Mouse (Mus musculus) megakaryocyte, adult 5-6 weeks (primary cell): ENCODE measurements around the gene Foxo4. TPM values are rescaled to one million over a fixed set of nuclear protein-coding genes. Genes with fewer than 3 reads are reported as not detected.

Experiments
- ATAC-seq: 2 replicates; pipeline ENCODE4 v1.8.0; 2016; ENCODE audit warnings: mild to moderate bottlenecking, inconsistent platforms; ENCODE audit not compliant: poor library complexity, severe bottlenecking
- total RNA-seq, 2 experiments: library from RNA; stranded (forward) in 1 of 2; stranded (reverse) in 1 of 2; fragments of 153-499, 151-499 nt in 1 of 2; fragments of 221-1000, 200-1000 nt in 1 of 2; gene quantifications; 2 replicates each; pipeline versions ENCODE4 v1.2.3 to v1.2.4; 2015 to 2017

Foxo4 gene
- total RNA-seq (2015) (2.6 and 3.0 TPM in 2 replicates), total RNA-seq (2017) (8.2 and 9.2 TPM in 2 replicates)

GRCm38 (mm10) chrX:101253952-101254729 is at the start of gene Foxo4:
Foxo4 (plus strand) TSS chrX:101254528.
- ATAC-seq, result peak; percentile 96

GRCm38 (mm10) chrX:101221834-101222795 is 32.2 kb upstream of the Foxo4 start, which contains the start of gene Snx12:
Snx12 (minus strand) TSS chrX:101222563.
- ATAC-seq, result peak; percentile 95

GRCm38 (mm10) chrX:101222796-101223162 is 31.5 kb upstream of the Foxo4 start:
- no peak for ATAC-seq

- no peak for ATAC-seq
These were observed 9.3 kb upstream of the Foxo4 start for GRCm38 (mm10) chrX:101245011-101245410.

- ATAC-seq, result peak; percentile 27
These were observed 412 bp downstream of the Foxo4 start for GRCm38 (mm10) chrX:101254740-101255139.

GRCm38 (mm10) chrX:101256603-101257002 is 2.3 kb downstream of the Foxo4 start:
- ATAC-seq, result no peak

- no peak for ATAC-seq
These were observed 6.4 kb downstream of the Foxo4 start for GRCm38 (mm10) chrX:101260441-101261325.

GRCm38 (mm10) chrX:101263892-101264291 is 9.6 kb downstream of the Foxo4 start, which contains the start of gene Gm614:
Gm614 (minus strand) TSS chrX:101263992.
- no peak for ATAC-seq

GRCm38 (mm10) chrX:101266631-101267030 is 12.3 kb downstream of the Foxo4 start:
- no peak for ATAC-seq

- ATAC-seq, result peak; percentile 89
These were observed 13.9 kb downstream of the Foxo4 start, which contains the start of gene Il2rg for GRCm38 (mm10) chrX:101268025-101268754. Il2rg (minus strand) TSS chrX:101268255.

- peak; percentile 39 for ATAC-seq
These were observed 14.4 kb downstream of the Foxo4 start, which contains the start of gene Gm20489 for GRCm38 (mm10) chrX:101268755-101269124. Gm20489 (minus strand) TSS chrX:101269023.

GRCm38 (mm10) chrX:101273410-101273809 is 19.1 kb downstream of the Foxo4 start:
- no peak for ATAC-seq

GRCm38 (mm10) chrX:101273875-101274738 is 19.8 kb downstream of the Foxo4 start, which contains the start of gene Med12:
Med12 (plus strand) TSS chrX:101274030.
- peak; percentile 99 for ATAC-seq

- ATAC-seq, result no peak
These were observed 28.5 kb downstream of the Foxo4 start for GRCm38 (mm10) chrX:101282813-101283212.

- peak; percentile 72 for ATAC-seq
These were observed 31.2 kb downstream of the Foxo4 start for GRCm38 (mm10) chrX:101285534-101285933.

GRCm38 (mm10) chrX:101285953-101286670 is 31.8 kb downstream of the Foxo4 start:
- ATAC-seq, result no peak

- no peak for ATAC-seq
These were observed 33.2 kb downstream of the Foxo4 start for GRCm38 (mm10) chrX:101287543-101287942.

- ATAC-seq, result no peak
These were observed 34.1 kb downstream of the Foxo4 start for GRCm38 (mm10) chrX:101288432-101288831.
